Mouse (Mus musculus) left cerebral cortex, adult 8-10 months (tissue): Measurements from ENCODE around the gene Unc119. TPM values are rescaled to one million over a fixed set of nuclear protein-coding genes. Genes with fewer than 3 reads are reported as not detected.

Source experiments
- DNase-seq, 2 experiments: peaks; one replicate each; pipeline ENCODE4 v3.0.0; 2022; ENCODE audit warnings: low spot score in 2 of 2
- total RNA-seq, 4 experiments: library from RNA; stranded (reverse); gene quantifications; 2 replicates each; pipeline ENCODE4 v1.2.4; 2022

Unc119 gene
- total RNA-seq = 10 to 100 TPM; 28.5 to 34.5 (median 30.6) TPM

GRCm38 (mm10) chr11:78343381-78344327, at the start of gene Unc119:
Gene Unc119, plus strand, starts transcription at chr11:78343482.
- DNase-seq = peak in 1 of 2 experiments; percentile 69

GRCm38 (mm10) chr11:78294585-78294984, 48.7 kb upstream of the Unc119 start:
- DNase-seq = no peak

- DNase-seq = no peak
Observed at GRCm38 (mm10) chr11:78300917-78301316, 42.4 kb upstream of the Unc119 start.

- DNase-seq = peak; percentile 77 to 93
Observed at GRCm38 (mm10) chr11:78301357-78302084, 41.8 kb upstream of the Unc119 start, which contains the start of gene Spag5. Gene Spag5, plus strand, starts transcription at chr11:78301529.

GRCm38 (mm10) chr11:78305272-78305671, 38.0 kb upstream of the Unc119 start:
- DNase-seq = no peak

- DNase-seq = no peak
Observed at GRCm38 (mm10) chr11:78310861-78311511, 32.3 kb upstream of the Unc119 start.

- DNase-seq = no peak
Observed at GRCm38 (mm10) chr11:78313662-78314061, 29.6 kb upstream of the Unc119 start.

GRCm38 (mm10) chr11:78318411-78318810, 24.9 kb upstream of the Unc119 start:
- DNase-seq = no peak

GRCm38 (mm10) chr11:78322076-78322831, 21.0 kb upstream of the Unc119 start:
- peak in 1 of 2 experiments; percentile 62 for DNase-seq

GRCm38 (mm10) chr11:78322860-78323259, 20.4 kb upstream of the Unc119 start, which contains the start of gene Aldoc:
Gene Aldoc, plus strand, starts transcription at chr11:78322968.
- peak; percentile 57 to 92 for DNase-seq

GRCm38 (mm10) chr11:78324000-78324785, 19.1 kb upstream of the Unc119 start:
- DNase-seq = no peak

- DNase-seq = no peak
Observed at GRCm38 (mm10) chr11:78324965-78325364, 18.3 kb upstream of the Unc119 start.

- no peak for DNase-seq
Observed at GRCm38 (mm10) chr11:78327215-78327614, 16.1 kb upstream of the Unc119 start.

GRCm38 (mm10) chr11:78327634-78328511, 15.4 kb upstream of the Unc119 start, which contains the start of gene Pigs:
Gene Pigs, plus strand, starts transcription at chr11:78328415.
- peak; percentile 86 to 94 for DNase-seq

- no peak for DNase-seq
Observed at GRCm38 (mm10) chr11:78328512-78329056, 14.7 kb upstream of the Unc119 start.

GRCm38 (mm10) chr11:78332676-78333075, 10.6 kb upstream of the Unc119 start:
- DNase-seq = no peak

- DNase-seq = no peak
Observed at GRCm38 (mm10) chr11:78333992-78334391, 9.3 kb upstream of the Unc119 start.

- no peak for DNase-seq
Observed at GRCm38 (mm10) chr11:78337040-78337439, 6.2 kb upstream of the Unc119 start.

GRCm38 (mm10) chr11:78341702-78342101, 1.6 kb upstream of the Unc119 start:
- no peak for DNase-seq
